Mouse (Mus musculus) intestine, embryonic 14.5 days (tissue): ENCODE results near the gene Rcbtb1. TPM values are rescaled to one million over a fixed set of nuclear protein-coding genes. Genes with fewer than 3 reads are reported as not detected.

Source experiments
- ATAC-seq: fragments of 200-750 bp; cut with Nextera tagmentation; replicated peaks from 2 replicates; pipeline ENCODE4 v1.8.0; 2017; ENCODE audit warnings: low read depth, moderate number of reproducible peaks, moderate TSS enrichment, moderate library complexity; ENCODE audit not compliant: low FRiP score, low TSS enrichment
- DNase-seq: peaks from one replicate; pipeline ENCODE4 v3.0.0-alpha.2; 2018; ENCODE audit warnings: low spot score
- H3K27ac ChIP-seq: fragments of 300-500 bp; sonication (generic); 2 replicates; pipeline ENCODE4 v1.5.1; 2014; ENCODE audit warnings: low read depth, mild to moderate bottlenecking, control low read depth
- H3K27me3 ChIP-seq: fragments of 300-500 bp; sonication (generic); replicated peaks from 2 replicates; pipeline ENCODE4 v1.6.1; 2014; ENCODE audit warnings: low read length, control low read depth; ENCODE audit not compliant: control insufficient read depth, insufficient read depth
- H3K36me3 ChIP-seq: fragments of 300-500 bp; sonication (generic); 2 replicates; pipeline ENCODE4 v1.6.1; 2014; ENCODE audit warnings: low read length, control low read depth; ENCODE audit not compliant: control insufficient read depth, insufficient read depth
- H3K4me1 ChIP-seq: fragments of 300-500 bp; sonication (generic); replicated peaks from 2 replicates; pipeline ENCODE4 v1.6.1; 2014; ENCODE audit warnings: low read length, control low read depth, mixed read lengths; ENCODE audit not compliant: control insufficient read depth, insufficient read depth
- H3K4me2 ChIP-seq: fragments of 300-500 bp; sonication (generic); 2 replicates; pipeline ENCODE4 v1.6.1; 2014; ENCODE audit warnings: low read length
- H3K4me3 ChIP-seq: fragments of 300-500 bp; sonication (generic); 2 replicates; pipeline ENCODE4 v1.5.1; 2014; ENCODE audit warnings: low read depth, low read length, control low read depth, mixed read lengths
- H3K9ac ChIP-seq: fragments of 300-500 bp; sonication (generic); 2 replicates; pipeline ENCODE4 v1.6.1; 2014; ENCODE audit warnings: mild to moderate bottlenecking, low read length
- H3K9me3 ChIP-seq: fragments of 300-500 bp; sonication (generic); 2 replicates; pipeline ENCODE4 v1.6.1; 2016; ENCODE audit warnings: low read length, control low read depth; ENCODE audit not compliant: control insufficient read depth
- WGBS: fragments of 180-500 bp; shearing (Covaris S2); extraction: QIAGEN DNeasy Blood & Tissue Kit; methylation state at CpG from one replicate; pipeline ENCODE4 v1.1.7; 2014; 5-methylcytosine and 5-hydroxymethylcytosine counted together
- polyA plus RNA-seq: library from polyadenylated mRNA; unstranded; fragments of >200 nt; fragmentation: Nextera tagmentation; extraction: Ambion mirVana; gene quantifications from 2 replicates; pipeline ENCODE4 v1.2.1, GENCODE M21; 2014

The Rcbtb1 gene
- polyA plus RNA-seq, 1 experiment from 2014 or later, result 69.3 TPM

- no peak overlapping the region for H3K4me3 ChIP-seq
- no peak overlapping the region for H3K4me2 ChIP-seq
- H3K9me3 ChIP-seq, result no peaks in the 10 kb centered on the region
- H3K27ac ChIP-seq, result no peak overlapping the region
- H3K36me3 ChIP-seq, result no peaks in the 10 kb centered on the region
- H3K9ac ChIP-seq, result no peak overlapping the region
- ATAC-seq (no peak), DNase-seq (no peak)
- H3K4me1 ChIP-seq, result peaks cover 23% of the 10 kb centered on the region
- H3K27me3 ChIP-seq, result no peaks in the 10 kb centered on the region
- WGBS, result 43% methylated on average over 7 of the region's 7 CpGs
These were observed 4.5 kb downstream of the Rcbtb1 start for GRCm38 (mm10) chr14:59205461-59205860.

- no peaks in the 10 kb centered on the region for H3K27me3 ChIP-seq
- H3K27ac ChIP-seq, result no peak overlapping the region
- 0 out of 2 replicates have a peak, but pooled peaks cover 2% of the 10 kb centered on the region for H3K36me3 ChIP-seq
- no peak overlapping the region for H3K4me3 ChIP-seq
- no peak overlapping the region for H3K9ac ChIP-seq
- WGBS, result 58% methylated on average over 10 of the region's 10 CpGs
- ATAC-seq (no peak), DNase-seq (no peak)
- no peaks in the 10 kb centered on the region for H3K9me3 ChIP-seq
- H3K4me1 ChIP-seq, result peaks cover 23% of the 10 kb centered on the region
- no peak overlapping the region for H3K4me2 ChIP-seq
These were observed 5.1 kb downstream of the Rcbtb1 start for GRCm38 (mm10) chr14:59205976-59206583.

GRCm38 (mm10) chr14:59209003-59209402, 8.0 kb downstream of the Rcbtb1 start:
- ATAC-seq (no peak), DNase-seq (no peak)
- no peaks in the 10 kb centered on the region for H3K9me3 ChIP-seq
- no peak overlapping the region for H3K4me2 ChIP-seq
- peaks cover 11% of the 10 kb centered on the region; the same call in 1 of the 2 replicates for H3K4me1 ChIP-seq
- 0 out of 2 replicates have a peak, but pooled peaks cover 20% of the 10 kb centered on the region for H3K36me3 ChIP-seq
- no peaks in the 10 kb centered on the region for H3K27me3 ChIP-seq
- H3K27ac ChIP-seq, result no peak overlapping the region
- H3K4me3 ChIP-seq, result no peak overlapping the region
- no peak overlapping the region for H3K9ac ChIP-seq
- WGBS, result 83% methylated on average over 7 of the region's 7 CpGs

- Histone ChIP-seq H3K4me2 (no peak overlapping the region), H3K4me1 (peaks cover 7% of the 10 kb centered on the region; the same call in 1 of the 2 replicates), H3K9ac (no peak overlapping the region), H3K27ac (no peak overlapping the region), H3K9me3 (no peaks in the 10 kb centered on the region), H3K27me3 (no peaks in the 10 kb centered on the region), H3K4me3 (no peak overlapping the region), H3K36me3 (peaks cover 26% of the 10 kb centered on the region; the same call in 1 of the 2 replicates)
- no peak for ATAC-seq
- WGBS, result 94% methylated on average over 2 of the region's 2 CpGs
- DNase-seq, result no peak
These were observed 8.8 kb downstream of the Rcbtb1 start for GRCm38 (mm10) chr14:59209816-59210215.

GRCm38 (mm10) chr14:59219241-59219640, 18.2 kb downstream of the Rcbtb1 start:
- no peak overlapping the region for H3K4me3 ChIP-seq
- H3K27ac ChIP-seq, result no peak overlapping the region
- no peak overlapping the region for H3K9ac ChIP-seq
- no peak for ATAC-seq
- H3K9me3 ChIP-seq, result no peaks in the 10 kb centered on the region
- peaks cover 85% of the 10 kb centered on the region for H3K36me3 ChIP-seq
- H3K4me2 ChIP-seq, result no peak overlapping the region
- H3K4me1 ChIP-seq, result no peaks in the 10 kb centered on the region
- no peaks in the 10 kb centered on the region for H3K27me3 ChIP-seq
- WGBS, result 87% methylated on average over 3 of the region's 3 CpGs
- DNase-seq, result no peak

- no peak for ATAC-seq
- H3K27me3 ChIP-seq, result no peaks in the 10 kb centered on the region
- WGBS, result 97% methylated on average over 11 of the region's 11 CpGs
- no peak overlapping the region for H3K4me2 ChIP-seq
- no peaks in the 10 kb centered on the region for H3K9me3 ChIP-seq
- H3K9ac ChIP-seq, result no peak overlapping the region
- no peak overlapping the region for H3K27ac ChIP-seq
- H3K4me1 ChIP-seq, result no peaks in the 10 kb centered on the region
- H3K36me3 ChIP-seq, result peaks cover 96% of the 10 kb centered on the region
- H3K4me3 ChIP-seq, result no peak overlapping the region
- no peak for DNase-seq
These were observed 25.2 kb downstream of the Rcbtb1 start for GRCm38 (mm10) chr14:59226240-59226639.

- Histone ChIP-seq H3K27ac (no peak overlapping the region), H3K27me3 (no peaks in the 10 kb centered on the region), H3K9me3 (no peaks in the 10 kb centered on the region), H3K4me2 (no peak overlapping the region), H3K4me1 (no peaks in the 10 kb centered on the region), H3K4me3 (no peak overlapping the region), H3K9ac (no peak overlapping the region), H3K36me3 (peaks cover 97% of the 10 kb centered on the region)
- no peak for DNase-seq
- 94% methylated on average over 3 of the region's 3 CpGs for WGBS
- ATAC-seq, result no peak
These were observed 28.8 kb downstream of the Rcbtb1 start for GRCm38 (mm10) chr14:59229822-59230221.

GRCm38 (mm10) chr14:59230331-59230966, 29.4 kb downstream of the Rcbtb1 start:
- H3K9me3 ChIP-seq, result no peaks in the 10 kb centered on the region
- 94% methylated on average over 21 of the region's 21 CpGs for WGBS
- no peaks in the 10 kb centered on the region for H3K27me3 ChIP-seq
- ATAC-seq (no peak), DNase-seq (no peak)
- H3K4me2 ChIP-seq, result no peak overlapping the region
- H3K27ac ChIP-seq, result no peak overlapping the region
- H3K4me1 ChIP-seq, result no peaks in the 10 kb centered on the region
- no peak overlapping the region for H3K4me3 ChIP-seq
- no peak overlapping the region for H3K9ac ChIP-seq
- peaks cover 97% of the 10 kb centered on the region for H3K36me3 ChIP-seq

- no peak overlapping the region for H3K9ac ChIP-seq
- no peak for DNase-seq
- H3K4me3 ChIP-seq, result no peak overlapping the region
- 72% methylated on average over 5 of the region's 5 CpGs for WGBS
- H3K4me1 ChIP-seq, result no peaks in the 10 kb centered on the region
- peaks cover 94% of the 10 kb centered on the region for H3K36me3 ChIP-seq
- H3K4me2 ChIP-seq, result no peak overlapping the region
- no peak for ATAC-seq
- H3K27me3 ChIP-seq, result no peaks in the 10 kb centered on the region
- no peaks in the 10 kb centered on the region for H3K9me3 ChIP-seq
- H3K27ac ChIP-seq, result no peak overlapping the region
These were observed 31.0 kb downstream of the Rcbtb1 start for GRCm38 (mm10) chr14:59232003-59232402.
